Mouse (Mus musculus): ENCODE measurements around the gene Lgi4. TPM values are rescaled to one million over a fixed set of nuclear protein-coding genes. Genes with fewer than 3 reads are reported as not detected.
A peak's percentile ranks its signal among the peaks of the same experiment; 100 is the strongest.

The Lgi4 gene
- total RNA-seq, 1 experiment from 2014 or later, result 0.12 TPM

DNA sequence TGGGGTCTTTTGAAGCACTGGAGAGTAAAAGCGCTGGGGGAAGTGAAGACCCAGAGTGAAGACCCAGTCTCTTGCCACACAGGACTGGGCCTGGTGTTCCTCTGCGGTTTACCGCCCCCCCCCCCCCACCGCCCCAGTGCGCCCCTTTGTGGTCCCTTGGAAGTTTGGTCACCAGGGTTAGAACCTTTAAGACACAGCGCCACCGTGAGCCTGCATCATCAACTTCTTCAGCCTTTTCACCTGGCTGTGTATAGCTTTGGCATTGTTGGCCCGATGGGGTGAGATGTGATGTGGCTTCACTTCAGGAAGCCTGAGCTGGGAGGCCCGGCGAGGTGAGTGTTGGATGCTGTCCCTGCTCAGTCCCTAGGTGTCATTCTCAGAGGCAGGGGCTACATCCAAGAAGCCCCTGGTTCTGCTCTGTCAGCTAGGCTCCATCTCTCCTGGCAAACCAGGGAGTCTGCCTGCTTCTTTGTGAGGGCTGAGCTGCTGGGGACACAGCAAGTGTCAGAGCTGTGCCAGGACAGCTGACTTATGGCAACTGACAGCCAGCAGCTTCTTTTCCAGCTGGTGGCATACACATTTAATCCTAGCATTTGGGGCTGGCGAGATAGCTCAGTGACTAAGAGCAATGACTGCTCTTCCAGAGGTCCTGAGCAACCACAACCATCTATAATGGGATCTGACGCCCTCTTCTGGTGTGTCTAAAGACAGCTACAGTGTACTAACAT is 35.8 kb downstream of the Lgi4 start:
- ATAC-seq (ENCODE audit: extremely low read depth, insufficient number of reproducible peaks, low FRiP score, poor library complexity, severe bottlenecking), result no peak

DNA sequence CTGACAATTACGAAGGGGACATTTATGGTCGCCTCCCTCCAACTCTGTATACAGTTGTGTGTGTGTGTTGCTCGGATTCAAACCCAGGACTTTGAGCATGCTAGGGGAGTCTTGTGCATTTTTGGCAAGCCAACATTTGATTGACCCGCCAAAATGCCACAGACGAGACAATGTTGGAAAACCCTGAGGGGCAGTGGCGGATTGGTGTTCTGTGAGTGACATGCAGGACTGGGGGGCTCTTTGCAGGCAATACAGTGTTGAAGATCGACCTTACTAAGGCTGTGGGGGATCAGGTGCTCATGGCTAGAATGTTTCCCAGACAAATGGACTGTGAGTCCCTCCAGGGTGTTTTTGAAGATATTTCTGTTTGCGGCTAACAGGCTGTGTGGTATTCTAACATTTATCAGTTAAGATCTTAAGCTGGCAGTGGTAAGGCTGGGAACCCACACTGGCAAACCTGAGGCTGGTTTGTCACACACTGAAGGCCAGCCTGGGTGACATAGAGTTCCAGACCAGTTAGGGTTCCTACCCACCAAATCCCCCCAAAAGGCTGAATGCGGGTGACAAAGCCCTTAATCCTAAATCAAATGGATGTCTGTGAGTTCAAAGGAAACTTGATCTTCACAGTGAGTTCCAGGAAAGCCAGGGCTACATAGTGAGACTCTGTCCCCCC is 37.9 kb downstream of the Lgi4 start:
- ATAC-seq (ENCODE audit: extremely low read depth, insufficient number of reproducible peaks, low FRiP score, poor library complexity, severe bottlenecking), result no peak

DNA sequence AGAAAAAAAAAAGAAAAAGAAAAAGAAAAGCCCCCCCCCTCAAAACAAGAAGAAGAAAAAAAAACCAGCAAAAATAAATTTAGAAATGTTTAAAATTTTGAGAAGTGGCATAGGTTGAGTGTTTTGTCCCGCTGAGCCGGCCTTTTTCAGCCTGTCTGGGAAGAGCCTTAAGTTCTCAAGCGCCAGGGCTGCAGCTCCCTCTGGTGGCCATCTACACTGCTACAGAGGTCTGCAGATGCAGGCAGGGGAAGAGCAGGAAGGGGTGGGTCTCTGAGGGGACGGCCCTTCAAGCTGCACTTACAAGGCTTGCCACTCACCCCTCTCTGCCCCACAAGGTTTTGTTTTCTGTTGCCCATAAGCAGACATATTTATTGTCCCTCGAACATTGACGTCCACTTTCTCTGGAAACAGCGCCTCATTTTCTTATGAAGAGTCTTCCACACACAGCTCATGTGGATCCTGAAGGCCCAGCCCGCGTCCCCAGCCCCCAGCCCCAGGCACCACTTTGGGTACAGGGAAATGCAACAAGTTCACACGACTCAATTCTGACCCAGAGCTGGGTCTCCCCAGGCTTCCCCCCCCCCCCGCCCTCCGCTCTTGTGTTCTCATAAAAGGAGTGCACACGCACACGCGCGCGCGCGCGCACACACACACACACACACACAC is 38.6 kb downstream of the Lgi4 start:
- ATAC-seq (ENCODE audit: extremely low read depth, insufficient number of reproducible peaks, low FRiP score, poor library complexity, severe bottlenecking), result peak; percentile 90

DNA sequence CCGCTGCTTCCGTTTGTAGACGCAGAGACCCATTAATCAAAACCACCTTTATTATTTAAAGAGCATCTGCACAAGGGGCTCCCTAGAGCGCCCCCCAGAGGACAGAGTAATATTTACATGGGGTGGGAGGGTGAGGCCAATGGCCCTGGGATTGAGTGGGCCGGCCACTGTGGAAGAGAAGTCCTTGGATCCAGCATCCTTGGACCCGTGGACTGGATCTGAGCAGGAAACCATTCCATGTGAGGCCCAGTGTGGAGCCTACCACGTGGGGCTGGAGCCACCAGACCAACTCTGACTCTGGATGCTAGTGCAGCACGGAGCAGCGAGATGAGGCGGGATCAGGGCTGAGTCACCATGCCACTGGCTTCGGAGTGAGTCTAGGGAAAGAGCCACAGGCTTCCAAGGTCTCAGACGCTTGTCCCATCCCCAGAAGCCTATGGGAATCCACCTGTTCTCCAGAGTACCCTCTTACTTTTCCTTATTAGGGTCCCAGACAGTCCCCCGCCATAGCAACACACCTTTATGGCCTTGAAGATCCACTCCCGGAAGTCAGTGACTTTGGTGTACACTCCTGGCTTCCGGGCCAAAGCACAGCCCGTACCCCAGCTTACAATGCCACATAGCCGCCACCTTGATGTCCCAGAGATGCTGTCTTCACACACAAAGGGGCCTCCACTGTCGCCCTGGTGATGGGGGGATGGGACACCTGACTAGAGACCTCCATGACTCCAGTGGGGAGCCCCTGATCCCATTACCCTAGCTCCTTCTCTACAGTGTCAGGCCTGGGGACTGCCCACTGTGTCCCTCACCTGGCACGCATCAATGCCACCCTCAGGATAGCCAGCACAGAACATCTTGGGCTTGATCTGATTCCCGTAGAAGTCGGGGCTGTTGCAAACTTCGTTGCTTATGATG is 39.8 kb downstream of the Lgi4 start:
- ATAC-seq (ENCODE audit: extremely low read depth, insufficient number of reproducible peaks, low FRiP score, poor library complexity, severe bottlenecking), result no peak

DNA sequence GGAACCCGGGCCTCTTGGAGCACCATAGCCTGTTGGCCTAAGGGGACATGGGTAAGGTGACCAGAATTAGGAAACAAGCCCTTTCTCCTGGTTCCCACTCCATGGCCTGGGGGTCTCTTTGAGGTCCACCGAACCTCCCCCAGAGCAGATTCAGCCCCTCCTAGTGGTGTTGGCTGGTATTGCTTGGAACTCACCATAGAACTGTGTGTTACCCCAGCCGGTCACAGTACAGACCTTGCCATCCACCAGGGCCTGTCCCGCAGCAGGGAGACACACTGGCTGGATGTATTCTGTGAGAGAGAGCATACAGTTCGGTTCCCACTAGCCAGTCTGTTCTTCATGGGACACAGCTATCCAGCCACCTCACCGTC is 40.5 kb downstream of the Lgi4 start:
- no peak for ATAC-seq (ENCODE audit: extremely low read depth, insufficient number of reproducible peaks, low FRiP score, poor library complexity, severe bottlenecking)

DNA sequence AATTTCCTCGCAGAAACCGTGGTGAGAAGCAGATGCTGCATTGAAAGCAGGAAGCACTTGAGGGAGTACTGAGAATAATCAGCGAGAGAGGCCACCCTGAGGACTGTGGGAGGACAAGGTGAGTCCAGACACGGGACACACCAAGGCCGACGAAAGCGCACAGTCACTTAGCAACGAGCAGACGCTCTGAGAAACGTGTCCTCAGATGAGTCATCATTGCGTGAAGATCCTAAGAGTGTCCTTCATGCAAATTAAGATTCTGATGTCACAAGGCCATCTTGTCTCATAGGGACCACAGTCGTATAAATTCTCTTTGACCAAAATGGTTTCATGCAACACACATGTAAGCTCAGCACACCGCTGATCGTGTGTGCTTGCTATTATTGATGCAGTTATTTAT is 41.6 kb downstream of the Lgi4 start:
- no peak for ATAC-seq (ENCODE audit: extremely low read depth, insufficient number of reproducible peaks, low FRiP score, poor library complexity, severe bottlenecking)

DNA sequence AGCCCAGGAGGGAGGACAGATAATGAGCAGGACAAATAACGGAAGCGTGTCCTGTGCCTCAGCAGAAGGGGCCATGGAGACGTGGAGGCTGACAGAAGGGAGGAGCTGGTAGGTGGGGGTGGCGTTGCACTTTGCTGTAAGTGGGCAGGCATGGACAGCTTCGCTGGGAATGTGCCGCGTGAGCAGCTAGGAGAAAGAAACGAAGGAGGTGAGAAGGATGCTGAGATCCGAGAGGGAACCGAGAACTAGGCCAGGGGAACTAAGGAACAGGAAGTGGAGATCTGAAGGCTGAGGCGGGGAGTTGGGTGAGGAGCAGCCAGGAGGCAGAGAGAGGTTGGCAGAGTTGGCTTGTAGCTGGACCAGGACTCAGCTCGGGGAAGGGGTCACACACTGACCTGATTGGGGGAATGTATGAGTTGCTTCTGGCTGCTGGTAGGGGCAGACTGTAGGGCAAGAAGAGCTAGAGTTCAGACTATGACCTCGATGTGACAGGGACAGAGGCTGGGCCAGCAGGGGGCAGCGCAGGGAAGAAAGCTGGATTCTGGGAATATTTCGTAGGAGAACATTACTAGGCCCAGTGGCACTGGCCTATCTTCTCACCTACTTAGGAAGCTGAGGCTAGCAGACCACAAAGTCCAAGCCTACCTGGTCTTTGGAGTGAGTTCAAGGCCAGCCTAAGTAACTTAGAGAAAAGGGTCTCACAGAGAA is 46.1 kb downstream of the Lgi4 start:
- ATAC-seq (ENCODE audit: extremely low read depth, insufficient number of reproducible peaks, low FRiP score, poor library complexity, severe bottlenecking), result no peak

DNA sequence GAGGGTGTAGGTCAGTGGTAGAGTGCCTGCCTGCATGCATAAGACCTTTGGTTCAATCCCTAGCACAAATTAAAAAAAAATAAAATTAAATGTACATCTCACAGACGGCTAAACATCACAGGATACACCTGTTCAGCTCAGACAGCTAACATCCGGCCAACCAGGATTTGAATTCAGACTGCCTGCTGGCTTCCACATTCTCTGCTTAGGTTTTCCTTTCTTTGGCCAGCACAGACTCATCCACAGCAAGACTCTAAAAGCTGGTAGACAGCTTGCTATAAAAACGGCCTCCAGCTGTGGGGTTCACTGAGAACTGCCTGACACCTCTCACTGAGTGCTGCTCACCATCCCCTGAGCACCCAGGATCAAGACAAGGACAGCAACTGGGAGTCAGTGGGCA is 47.0 kb downstream of the Lgi4 start:
- no peak for ATAC-seq (ENCODE audit: extremely low read depth, insufficient number of reproducible peaks, low FRiP score, poor library complexity, severe bottlenecking)

DNA sequence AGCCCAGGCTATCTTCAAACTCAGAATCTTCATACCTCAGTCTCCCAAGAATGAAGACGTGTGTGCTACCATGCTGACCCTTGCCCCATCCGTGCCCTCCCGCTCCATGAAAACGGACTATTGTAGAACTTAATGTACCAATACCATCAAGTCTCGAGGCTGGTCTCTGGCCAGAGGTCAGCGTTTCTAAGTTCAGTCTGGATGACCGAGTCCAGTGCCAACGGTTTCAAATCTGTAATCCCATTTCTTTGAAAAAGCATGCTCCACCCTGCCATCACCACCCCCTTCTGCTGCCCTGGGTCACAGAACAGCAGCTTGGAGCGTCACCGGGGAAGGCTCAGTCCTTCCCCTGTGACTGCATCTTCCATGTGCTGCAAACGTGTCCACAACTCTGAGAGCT is 48.6 kb downstream of the Lgi4 start:
- no peak for ATAC-seq (ENCODE audit: extremely low read depth, insufficient number of reproducible peaks, low FRiP score, poor library complexity, severe bottlenecking)

DNA sequence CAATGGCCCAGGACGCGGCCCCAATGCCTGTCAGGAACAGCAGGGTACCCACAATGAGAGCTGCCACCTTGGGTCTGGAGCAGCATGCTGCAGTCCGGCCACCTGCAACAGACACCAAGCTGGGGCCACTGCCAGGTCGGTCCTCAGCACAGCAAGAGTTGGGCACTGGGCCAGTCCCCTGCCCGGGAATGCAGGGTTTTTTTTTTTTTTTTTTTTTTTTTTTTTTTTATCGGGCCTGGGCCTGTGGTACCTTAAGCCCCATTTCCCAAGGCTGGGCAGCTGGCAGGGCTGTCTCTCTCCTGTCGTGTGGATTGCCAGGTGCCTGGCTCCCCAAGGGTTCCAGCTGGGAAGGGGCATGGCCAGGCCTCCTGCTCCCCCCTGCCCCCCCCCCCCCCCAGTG is 49.9 kb downstream of the Lgi4 start:
- ATAC-seq (ENCODE audit: extremely low read depth, insufficient number of reproducible peaks, low FRiP score, poor library complexity, severe bottlenecking), result no peak

DNA sequence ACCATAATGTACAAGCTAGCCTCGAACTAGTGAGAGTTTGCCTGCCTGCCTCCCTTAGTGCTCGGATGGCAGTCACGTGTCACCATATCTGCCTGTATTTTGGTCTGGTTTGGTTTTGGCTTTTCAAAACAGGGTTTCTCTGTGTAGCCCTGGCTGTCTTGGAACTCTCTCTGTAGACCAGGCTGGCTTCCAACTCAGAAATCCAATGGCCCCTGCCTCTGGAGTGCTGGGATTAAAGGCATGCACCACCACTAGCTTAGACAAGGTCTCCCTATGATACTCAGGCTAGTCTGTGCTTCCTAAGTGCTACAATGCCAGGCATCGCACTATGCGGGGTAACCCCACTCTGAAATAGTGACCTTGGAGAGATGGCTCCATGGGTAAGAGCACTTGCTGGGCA is 50.7 kb downstream of the Lgi4 start:
- no peak for ATAC-seq (ENCODE audit: extremely low read depth, insufficient number of reproducible peaks, low FRiP score, poor library complexity, severe bottlenecking)

DNA sequence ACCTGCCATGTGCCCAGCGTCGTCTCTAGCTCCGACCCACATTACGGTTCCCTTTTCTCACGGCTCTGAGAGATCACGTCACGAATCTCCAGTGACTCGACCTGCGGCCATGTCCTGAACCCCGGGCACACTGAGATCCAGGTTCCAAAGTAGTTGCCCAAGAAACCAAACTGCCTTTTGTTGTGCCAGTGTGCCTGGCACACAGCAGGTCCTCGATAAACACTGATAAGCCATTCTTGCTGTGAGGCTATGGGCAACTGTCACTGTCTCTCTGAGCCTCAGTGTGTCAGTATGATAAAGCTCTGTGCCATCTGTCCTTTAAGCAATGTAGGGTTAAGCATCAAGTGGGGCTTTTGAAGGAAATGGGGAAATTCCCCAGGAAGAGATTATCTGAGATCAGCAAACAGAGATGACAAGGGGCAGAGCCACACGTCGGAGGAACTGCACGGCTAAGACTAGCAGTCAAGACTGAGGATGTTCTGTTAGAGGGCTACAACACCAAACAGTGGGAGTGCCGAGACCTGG is 51.8 kb downstream of the Lgi4 start:
- ATAC-seq (ENCODE audit: extremely low read depth, insufficient number of reproducible peaks, low FRiP score, poor library complexity, severe bottlenecking), result no peak

DNA sequence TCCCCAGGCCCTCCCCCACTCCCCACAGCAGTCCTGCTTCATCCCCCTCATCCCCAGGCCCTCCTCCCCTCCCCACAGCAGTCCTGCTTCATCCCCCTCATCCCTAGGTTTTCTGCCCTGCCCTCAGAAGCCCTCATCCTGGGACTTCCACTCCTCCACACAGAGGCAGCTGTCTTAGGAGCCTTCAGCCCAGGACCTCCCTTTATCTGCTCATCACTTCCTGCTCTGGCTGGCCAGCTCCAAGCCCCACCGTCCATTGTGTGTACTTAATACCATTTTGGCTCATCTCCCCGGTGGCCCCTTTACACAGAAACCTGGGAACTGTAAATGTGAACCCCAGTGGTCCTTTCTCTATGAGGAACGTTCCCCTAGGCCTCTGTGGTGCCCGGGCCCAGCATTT is 52.9 kb downstream of the Lgi4 start:
- no peak for ATAC-seq (ENCODE audit: extremely low read depth, insufficient number of reproducible peaks, low FRiP score, poor library complexity, severe bottlenecking)

DNA sequence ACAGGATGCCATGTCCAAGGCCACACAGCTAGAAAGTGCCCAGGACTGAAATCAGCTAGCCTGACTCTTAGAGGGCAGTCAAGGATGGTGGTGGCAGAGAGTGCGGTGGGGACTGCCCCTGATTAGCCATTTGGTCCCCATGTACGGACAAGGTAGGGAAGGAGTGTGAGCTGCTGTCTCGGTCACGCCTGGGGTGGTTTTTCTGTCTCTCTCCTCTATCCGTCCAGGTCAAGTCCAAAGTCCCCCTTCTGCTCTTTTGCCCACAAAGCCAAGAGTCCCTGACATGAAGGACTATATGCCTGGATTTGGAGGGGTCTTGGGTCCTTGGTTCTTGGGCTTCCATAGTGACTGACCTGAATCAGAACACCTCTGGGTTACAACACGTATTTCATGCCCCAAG is 54.7 kb downstream of the Lgi4 start:
- ATAC-seq (ENCODE audit: extremely low read depth, insufficient number of reproducible peaks, low FRiP score, poor library complexity, severe bottlenecking), result no peak

DNA sequence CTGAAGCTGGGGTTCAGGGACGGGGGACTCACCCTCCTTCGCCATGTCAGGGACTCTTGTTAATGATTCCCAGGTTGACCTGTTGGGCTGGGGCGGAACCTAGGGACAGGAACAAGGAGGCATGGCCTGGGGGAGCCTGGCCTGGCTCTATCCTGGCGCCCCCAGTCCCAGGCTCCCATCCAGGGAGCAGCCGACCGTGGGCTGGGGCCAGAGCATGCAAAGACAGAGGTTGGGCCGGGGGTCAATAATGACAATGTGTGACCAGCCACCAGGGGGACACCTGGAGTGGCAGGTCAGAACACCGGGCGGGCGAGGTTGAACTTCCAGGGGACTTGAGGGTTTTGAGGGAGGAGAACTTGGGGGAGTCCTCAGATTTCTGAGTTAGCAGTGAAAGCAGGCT is 55.5 kb downstream of the Lgi4 start:
- ATAC-seq (ENCODE audit: extremely low read depth, insufficient number of reproducible peaks, low FRiP score, poor library complexity, severe bottlenecking), result no peak

DNA sequence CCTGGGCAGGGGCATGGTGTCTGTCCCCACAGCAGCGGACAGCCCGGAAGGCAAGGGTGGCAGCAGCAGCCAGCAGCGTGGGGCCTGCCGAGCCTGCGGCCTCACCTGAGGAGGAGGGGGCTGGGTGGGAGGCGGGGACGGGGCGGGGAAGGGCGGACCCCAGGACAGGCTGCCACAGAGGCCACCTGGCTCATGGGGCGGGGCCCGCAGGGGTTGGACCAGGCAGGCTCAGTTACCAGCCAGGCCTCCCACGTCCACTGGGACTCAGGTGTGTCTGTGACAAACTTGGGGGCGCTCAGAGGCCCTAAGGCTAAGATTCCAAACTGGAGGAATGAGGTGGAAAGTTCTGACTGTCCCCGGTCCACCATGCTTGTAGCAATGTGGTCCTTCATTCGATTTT is 56.0 kb downstream of the Lgi4 start, which contains the start of gene Hpn:
TSS of gene Hpn (minus strand) at position 109 of the 400 bp plus-strand sequence.
- no peak for ATAC-seq (ENCODE audit: extremely low read depth, insufficient number of reproducible peaks, low FRiP score, poor library complexity, severe bottlenecking)

DNA sequence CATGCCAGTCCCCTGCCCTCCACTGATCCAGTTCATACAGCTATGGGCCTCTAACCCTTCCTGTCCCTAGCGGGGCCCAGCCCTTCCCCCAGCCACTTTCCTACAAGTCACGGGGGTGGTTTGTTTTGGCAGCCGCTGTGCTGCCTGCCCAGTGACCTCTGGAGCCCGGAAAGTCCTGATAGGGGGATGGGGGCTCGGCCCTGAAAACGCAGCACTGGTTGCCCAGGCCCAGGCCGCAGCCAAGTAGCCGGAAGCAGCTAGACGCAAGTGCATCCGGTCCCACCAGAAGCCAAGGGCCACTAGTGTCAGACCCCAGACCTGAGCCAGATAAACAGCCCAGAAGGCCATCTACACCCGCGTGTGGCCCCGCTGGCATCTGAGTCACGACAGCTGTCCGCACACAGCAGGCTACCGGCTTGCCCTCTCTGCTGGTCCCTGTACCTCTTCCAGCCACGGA is 56.5 kb downstream of the Lgi4 start:
- no peak for ATAC-seq (ENCODE audit: extremely low read depth, insufficient number of reproducible peaks, low FRiP score, poor library complexity, severe bottlenecking)

DNA sequence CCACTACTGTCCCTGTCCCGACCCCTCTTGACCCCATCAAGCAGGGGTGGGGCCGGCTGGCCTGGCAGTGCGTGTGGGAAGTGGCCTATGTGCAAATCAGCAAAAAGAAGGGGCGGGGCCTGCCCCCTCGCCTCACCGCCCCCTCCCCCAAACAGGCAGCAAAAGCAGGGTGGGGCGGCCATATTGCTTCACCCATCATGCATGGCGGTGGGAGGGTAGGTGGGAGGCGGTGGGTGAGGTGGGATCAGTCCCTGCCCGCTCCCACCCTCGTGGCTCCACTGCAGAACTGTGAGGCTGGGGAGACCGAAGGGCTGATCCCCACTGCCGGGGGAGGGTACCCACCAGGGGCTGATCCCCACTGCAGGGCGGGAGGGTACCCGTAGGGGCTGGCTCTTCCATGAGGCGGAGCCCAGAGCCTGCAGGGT is 57.6 kb downstream of the Lgi4 start:
- ATAC-seq (ENCODE audit: extremely low read depth, insufficient number of reproducible peaks, low FRiP score, poor library complexity, severe bottlenecking), result no peak
